Mouse (Mus musculus) testis, adult 2 months (tissue): ENCODE results near the gene Sdc1. TPM values are rescaled to one million over a fixed set of nuclear protein-coding genes. Genes with fewer than 3 reads are reported as not detected.

Experiments
- H3K27ac ChIP-seq: fragments of 200-500 bp; 2 replicates; pipeline ENCODE4 v1.5.1; 2012; ENCODE audit warnings: low read depth, low read length; ENCODE audit not compliant: control insufficient read depth, insufficient read depth
- H3K27me3 ChIP-seq: fragments of 200-500 bp; 2 replicates; pipeline ENCODE4 v1.6.1; 2012; ENCODE audit warnings: mild to moderate bottlenecking, low read length, moderate library complexity; ENCODE audit not compliant: control insufficient read depth, insufficient read depth
- H3K36me3 ChIP-seq: fragments of 200-500 bp; 2 replicates; pipeline ENCODE4 v1.6.1; 2012; ENCODE audit warnings: mild to moderate bottlenecking, low read length; ENCODE audit not compliant: control insufficient read depth, insufficient read depth
- H3K4me1 ChIP-seq: fragments of 200-500 bp; 2 replicates; pipeline ENCODE4 v1.6.1; 2012; ENCODE audit warnings: low read length; ENCODE audit not compliant: control insufficient read depth, insufficient read depth
- H3K4me3 ChIP-seq: fragments of 200-500 bp; 2 replicates; pipeline ENCODE4 v1.5.1; 2012; ENCODE audit warnings: low read depth, mild to moderate bottlenecking, low read length, moderate library complexity, mixed read lengths; ENCODE audit not compliant: control insufficient read depth
- CTCF ChIP-seq: fragments of 200-500 bp; IDR thresholded peaks from 2 replicates; pipeline ENCODE4 v1.5.1; 2012; ENCODE audit warnings: low read depth, mild to moderate bottlenecking, inconsistent platforms, low read length, moderate library complexity; ENCODE audit not compliant: control insufficient read depth, insufficient read depth, insufficient replicate concordance
- POLR2A ChIP-seq: fragments of 200-500 bp; IDR thresholded peaks from 2 replicates; pipeline ENCODE4 v1.6.1; 2012; ENCODE audit warnings: low read depth, mild to moderate bottlenecking, inconsistent platforms, low read length, moderate library complexity; ENCODE audit not compliant: control insufficient read depth
- polyA plus RNA-seq: library from polyadenylated mRNA; depleted of rRNA; stranded (reverse); fragments of >200 nt; gene quantifications from 2 replicates; pipeline ENCODE4 v1.2.3, GENCODE M21; 2012

Gene Sdc1
- polyA plus RNA-seq, 1 experiment, result 3.6 TPM

DNA sequence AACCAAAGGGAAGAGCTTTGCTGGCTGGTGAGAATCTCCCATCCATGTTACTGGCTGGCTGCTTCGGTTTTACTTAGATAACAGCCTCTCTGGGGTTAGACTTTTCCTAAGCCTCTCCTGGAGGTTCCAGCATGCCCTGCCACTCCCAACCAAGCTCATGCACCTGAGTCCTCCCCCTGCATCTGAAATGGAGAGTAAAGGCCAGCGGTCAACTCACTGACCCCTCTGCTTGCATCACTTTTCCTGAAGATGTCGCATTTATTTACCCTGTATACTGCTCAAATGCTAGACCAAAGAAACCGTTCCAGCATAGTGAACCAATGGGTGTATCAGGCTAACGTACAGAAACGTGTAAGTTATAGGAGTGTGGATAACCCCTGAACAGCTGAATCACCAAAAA lies 38.5 kb downstream of the Sdc1 start:
- no peaks in the 10 kb centered on the region for H3K36me3 ChIP-seq
- H3K27ac ChIP-seq, result no peak overlapping the region
- TF ChIP-seq CTCF, result no peak
- TF ChIP-seq POLR2A, result no peak
- no peak overlapping the region for H3K4me3 ChIP-seq
- no peaks in the 10 kb centered on the region for H3K27me3 ChIP-seq
- peaks cover 7% of the 10 kb centered on the region for H3K4me1 ChIP-seq

DNA sequence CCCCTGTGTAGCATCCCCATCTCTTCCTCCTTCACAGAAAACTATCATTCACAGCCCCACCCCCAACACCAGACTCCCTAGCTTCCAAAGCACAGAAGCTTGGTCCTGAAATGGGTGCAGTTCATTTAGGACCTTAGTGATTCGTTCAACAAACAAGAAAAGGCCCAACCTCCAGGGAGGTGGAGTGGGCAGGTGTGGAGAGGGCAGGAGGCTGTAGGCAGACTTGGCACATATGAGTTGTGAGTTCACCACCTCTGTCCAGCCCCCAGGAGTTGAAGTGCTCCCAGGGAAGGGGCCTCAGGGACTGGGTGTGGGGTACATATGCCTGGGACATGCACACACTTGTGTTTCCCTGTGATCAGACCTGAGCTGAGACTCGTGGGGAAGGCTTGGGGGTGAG lies 39.8 kb downstream of the Sdc1 start:
- Histone ChIP-seq H3K27me3 (no peaks in the 10 kb centered on the region), H3K36me3 (no peaks in the 10 kb centered on the region), H3K4me3 (no peak overlapping the region), H3K4me1 (peaks cover 7% of the 10 kb centered on the region), H3K27ac (no peak overlapping the region)
- no peak for TF ChIP-seq CTCF

GRCm38 (mm10) chr12:8811441-8811871 lies 40.3 kb downstream of the Sdc1 start:
- no peak for TF ChIP-seq POLR2A
- TF ChIP-seq CTCF, result no peak
- no peaks in the 10 kb centered on the region for H3K36me3 ChIP-seq
- H3K27me3 ChIP-seq, result no peaks in the 10 kb centered on the region
- no peak overlapping the region for H3K27ac ChIP-seq
- no peak overlapping the region for H3K4me3 ChIP-seq
- peaks cover 7% of the 10 kb centered on the region for H3K4me1 ChIP-seq

DNA sequence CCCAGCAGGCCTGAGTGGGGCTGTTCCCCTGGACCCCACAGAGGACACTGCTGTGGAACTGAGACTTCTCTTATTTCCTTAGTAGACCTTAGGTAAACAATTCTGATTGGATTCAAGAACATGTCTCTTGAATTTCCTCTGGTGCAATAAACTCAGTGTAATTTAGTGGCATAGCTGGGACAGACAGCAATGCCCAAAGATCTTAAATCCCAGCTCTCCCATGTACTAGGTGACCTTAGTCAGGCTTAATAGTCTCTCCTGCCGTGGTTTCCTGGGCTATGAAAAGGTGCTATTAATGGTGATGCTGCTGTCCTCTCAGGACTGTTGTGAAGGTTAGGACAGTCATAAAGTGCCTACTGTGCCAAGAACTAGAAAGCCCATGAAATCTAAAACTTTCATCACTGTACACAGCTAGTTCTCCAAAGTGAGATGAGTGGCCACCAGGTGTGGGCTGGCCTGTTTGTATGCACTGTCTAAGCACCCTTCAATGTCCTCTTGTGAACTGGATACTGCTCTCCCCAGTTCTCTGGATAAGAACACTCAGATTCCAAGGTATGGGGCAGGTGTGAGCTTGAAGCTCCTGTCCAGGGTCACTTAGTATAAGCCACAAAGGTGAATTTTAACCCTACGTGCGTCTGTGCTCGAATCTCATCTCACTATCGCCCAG lies 40.9 kb downstream of the Sdc1 start:
- no peaks in the 10 kb centered on the region for H3K36me3 ChIP-seq
- no peak overlapping the region for H3K4me3 ChIP-seq
- TF ChIP-seq CTCF (no peak), POLR2A (no peak)
- peaks cover 7% of the 10 kb centered on the region for H3K4me1 ChIP-seq
- no peak overlapping the region for H3K27ac ChIP-seq
- H3K27me3 ChIP-seq, result no peaks in the 10 kb centered on the region

- Histone ChIP-seq H3K27me3 (no peaks in the 10 kb centered on the region), H3K4me1 (no peaks in the 10 kb centered on the region), H3K36me3 (no peaks in the 10 kb centered on the region), H3K27ac (no peak overlapping the region), H3K4me3 (no peak overlapping the region)
- TF ChIP-seq POLR2A (no peak), CTCF (no peak)
Measured at GRCm38 (mm10) chr12:8817467-8818232, 46.5 kb downstream of the Sdc1 start.

DNA sequence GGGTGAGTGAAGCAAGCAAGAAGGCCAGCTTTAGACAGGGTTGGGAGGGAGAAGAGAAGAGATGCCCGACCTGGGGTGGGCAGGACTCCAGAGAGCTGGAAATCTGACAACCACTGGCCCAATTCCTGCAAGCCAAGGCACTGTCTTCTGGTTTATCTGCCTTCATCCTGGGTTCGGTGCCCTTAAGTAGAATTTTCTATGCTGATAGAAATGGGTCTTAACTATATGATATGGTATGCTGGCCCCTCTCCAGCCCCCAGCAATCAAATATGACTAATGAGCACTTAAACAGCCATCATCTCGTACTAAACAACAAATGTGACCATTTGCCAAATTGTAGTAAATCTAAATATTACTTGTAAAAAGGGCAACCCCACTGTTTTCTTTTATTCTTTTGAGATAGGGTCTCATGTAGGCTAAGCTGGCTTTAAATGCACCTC lies 47.1 kb downstream of the Sdc1 start:
- H3K4me1 ChIP-seq, result no peaks in the 10 kb centered on the region
- no peaks in the 10 kb centered on the region for H3K36me3 ChIP-seq
- no peak overlapping the region for H3K27ac ChIP-seq
- no peaks in the 10 kb centered on the region for H3K27me3 ChIP-seq
- H3K4me3 ChIP-seq, result no peak overlapping the region
- no peak for TF ChIP-seq POLR2A
- TF ChIP-seq CTCF, result no peak

- no peak overlapping the region for H3K27ac ChIP-seq
- no peak for TF ChIP-seq POLR2A
- TF ChIP-seq CTCF, result no peak
- no peaks in the 10 kb centered on the region for H3K36me3 ChIP-seq
- no peaks in the 10 kb centered on the region for H3K4me1 ChIP-seq
- H3K27me3 ChIP-seq, result no peaks in the 10 kb centered on the region
- H3K4me3 ChIP-seq, result no peak overlapping the region
Measured at GRCm38 (mm10) chr12:8824995-8825703, 54.0 kb downstream of the Sdc1 start.
